Mouse (Mus musculus) cerebellum, adult 2 months (tissue): ENCODE results near the gene Klk1b26.
"Not testable (repeated sequence)": the region's sequence is repeated elsewhere in the genome, so short reads cannot be mapped to it uniquely, and the experiment has no call there.

Experiments used
- CTCF ChIP-seq: fragments of 200-500 bp; IDR thresholded peaks from 2 replicates; pipeline ENCODE4 v1.5.1; 2011; ENCODE audit warnings: low read depth, mild to moderate bottlenecking, control low read depth, low read length, moderate library complexity, borderline replicate concordance; ENCODE audit not compliant: insufficient read depth
- POLR2A ChIP-seq: fragments of 200-500 bp; IDR thresholded peaks from 2 replicates; pipeline ENCODE4 v1.6.1; 2011; ENCODE audit warnings: low read length, control low read depth, borderline replicate concordance; ENCODE audit not compliant: insufficient read depth

GRCm38 (mm10) chr7:44011868-44012267, at the start of gene Klk1b26:
- not testable (repeated sequence) for TF ChIP-seq CTCF, POLR2A
